Mouse (Mus musculus): ENCODE data around the gene Sult5a1.

GRCm38 (mm10) chr8:123190678-123191077 lies 32.6 kb upstream of the Sult5a1 start:
- TF ChIP-seq CTCF (IDR thresholded peaks at IDR 0.05; ENCODE audit: low read depth) (peak; percentile 66), EP300 (IDR thresholded peaks at IDR 0.05; ENCODE audit: low read depth) (no peak)
